ENCODE assay signal across 30 mouse cellular contexts in genomic region chr8:98065387-98065786, GRCm38 (mm10).
DNase-seq lines count a peak whose midpoint lies in the region; ATAC-seq and TF ChIP-seq lines count a peak whose summit lies in the region.
"Had no signal": no experiment of that assay in that cellular context is flagged by ENCODE, and none has a peak within 500 bp of the region (broad histone marks: within the 10 kb centered on the region; RNA-seq: fewer than 3 reads in every experiment).

No protein-coding gene starts in this region.

- no peak for TF ChIP-seq CTCF in G1E (IDR thresholded peaks at IDR 0.05; ENCODE audit: low read depth, low read length)
- TF ChIP-seq CTCF in liver, postnatal 0 days (IDR thresholded peaks at IDR 0.05; ENCODE audit: low read depth), result no peak

- no peaks in the 10 kb centered on the region for H3K27me3 ChIP-seq in G1E (ENCODE audit: insufficient read depth, low read length)
- no peaks in the 10 kb centered on the region for H3K27me3 ChIP-seq in liver, embryonic 12.5 days (replicated peaks)
- no peaks in the 10 kb centered on the region for H3K27me3 ChIP-seq in liver, postnatal 0 days (ENCODE audit: insufficient read depth, low read length)
- H3K27me3 ChIP-seq in midbrain, embryonic 14.5 days (ENCODE audit: control insufficient read depth, insufficient read depth, low read length), result no peaks in the 10 kb centered on the region
- H3K27me3 ChIP-seq: embryonic facial prominence, embryonic 13.5 days; heart, embryonic 13.5 days; limb, embryonic 13.5 days had no signal

- H3K27ac ChIP-seq in liver, embryonic 12.5 days, result no peak overlapping the region
- H3K27ac ChIP-seq in liver, postnatal 0 days (ENCODE audit: low read depth), result no peak overlapping the region
- H3K27ac ChIP-seq in midbrain, embryonic 14.5 days (replicated peaks; ENCODE audit: low read depth, low read length), result no peak overlapping the region
- H3K27ac ChIP-seq: embryonic facial prominence, embryonic 13.5 days; forebrain, embryonic 10.5 days; heart, adult 2 months; heart, embryonic 13.5 days; hindbrain, embryonic 14.5 days; limb, embryonic 13.5 days; macrophage; midbrain, embryonic 10.5 days had no signal

- H3K4me1 ChIP-seq in G1E (ENCODE audit: insufficient read depth, low read depth, low read length), result peaks cover 48% of the 10 kb centered on the region
- H3K4me1 ChIP-seq in liver, embryonic 12.5 days, result peaks cover 9% of the 10 kb centered on the region; the same call in 1 of the 2 replicates
- H3K4me1 ChIP-seq in liver, postnatal 0 days (ENCODE audit: insufficient read depth), result no peaks in the 10 kb centered on the region
- no peaks in the 10 kb centered on the region for H3K4me1 ChIP-seq in midbrain, embryonic 14.5 days (ENCODE audit: control insufficient read depth, insufficient read depth, low read length)
- H3K4me1 ChIP-seq: embryonic facial prominence, embryonic 13.5 days; forebrain, embryonic 10.5 days; heart, embryonic 13.5 days; limb, embryonic 13.5 days; midbrain, embryonic 10.5 days had no signal

- 15% methylated on average over 2 of the region's 2 CpGs for WGBS in liver, embryonic 12.5 days (ENCODE audit: insufficient replicate concordance)
- WGBS in liver, postnatal 0 days (ENCODE audit: insufficient replicate concordance), result 41% methylated on average over 2 of the region's 2 CpGs
- WGBS in midbrain, embryonic 14.5 days, result 87% methylated on average over 2 of the region's 2 CpGs

- H3K9me3 ChIP-seq in G1E (replicated peaks), result no peaks in the 10 kb centered on the region
- H3K9me3 ChIP-seq in liver, embryonic 12.5 days (replicated peaks), result no peaks in the 10 kb centered on the region
- no peaks in the 10 kb centered on the region for H3K9me3 ChIP-seq in liver, postnatal 0 days (ENCODE audit: low read length)
- no peaks in the 10 kb centered on the region for H3K9me3 ChIP-seq in midbrain, embryonic 14.5 days (ENCODE audit: control insufficient read depth, low read length)
- H3K9me3 ChIP-seq: embryonic facial prominence, embryonic 13.5 days; forebrain, embryonic 10.5 days; heart, embryonic 13.5 days; limb, embryonic 13.5 days; midbrain, embryonic 10.5 days had no signal

- H3K9ac ChIP-seq in liver, embryonic 12.5 days, result no peak overlapping the region
- no peak overlapping the region for H3K9ac ChIP-seq in liver, postnatal 0 days (replicated peaks)
- no peak overlapping the region for H3K9ac ChIP-seq in midbrain, embryonic 14.5 days (replicated peaks; ENCODE audit: low read length)
- H3K9ac ChIP-seq: embryonic facial prominence, embryonic 13.5 days; heart, embryonic 13.5 days; hindbrain, embryonic 14.5 days; limb, embryonic 13.5 days had no signal

- no peak overlapping the region for H3K4me3 ChIP-seq in G1E (ENCODE audit: low read depth, low read length)
- no peak overlapping the region for H3K4me3 ChIP-seq in liver, embryonic 12.5 days
- no peak overlapping the region for H3K4me3 ChIP-seq in liver, postnatal 0 days (ENCODE audit: low read depth, low read length)
- no peak overlapping the region for H3K4me3 ChIP-seq in midbrain, embryonic 14.5 days (replicated peaks; ENCODE audit: low read depth, low read length)
- H3K4me3 ChIP-seq: embryonic facial prominence, embryonic 13.5 days; forebrain, embryonic 10.5 days; heart, adult 2 months; heart, embryonic 13.5 days; limb, embryonic 13.5 days; midbrain, embryonic 10.5 days had no signal

- peak; percentile 41 for DNase-seq in G1E (ENCODE audit: low spot score)
- DNase-seq in c-Kit-positive CD71-positive TER-119-negative erythroid progenitor cells, embryonic 14.5 days (ENCODE audit: low read depth), result peak; percentile 34
- no peak for DNase-seq in liver, postnatal 0 days
- no peak for DNase-seq in right cerebral cortex, adult 18-20 months
- no peak for DNase-seq in kidney, postnatal 14 days
- no peak for DNase-seq in ovary, postnatal 36 days (ENCODE audit: low spot score)
- DNase-seq in midbrain, embryonic 14.5 days, result no peak
- DNase-seq: adrenal gland, adult 8-10 months; cerebellum, adult 11-12 months; cerebellum, postnatal 36 days; heart, adult 2 months; heart, postnatal 10 days; kidney, adult 9 months; kidney, postnatal 10 days; lung, adult 2 months; lung, postnatal 10 days; thymus, adult 18-20 months; thymus, postnatal 25 days had no signal

- no peaks in the 10 kb centered on the region for H3K36me3 ChIP-seq in G1E (replicated peaks)
- no peaks in the 10 kb centered on the region for H3K36me3 ChIP-seq in liver, embryonic 12.5 days
- no peaks in the 10 kb centered on the region for H3K36me3 ChIP-seq in liver, postnatal 0 days (replicated peaks; ENCODE audit: insufficient read depth, low read length)
- no peaks in the 10 kb centered on the region for H3K36me3 ChIP-seq in midbrain, embryonic 14.5 days (ENCODE audit: control insufficient read depth, insufficient read depth, low read length)
- H3K36me3 ChIP-seq: embryonic facial prominence, embryonic 13.5 days; forebrain, embryonic 10.5 days; heart, embryonic 13.5 days; limb, embryonic 13.5 days; midbrain, embryonic 10.5 days had no signal

- ATAC-seq in G1E (ENCODE audit: extremely low read depth, insufficient number of reproducible peaks, low FRiP score, poor library complexity, severe bottlenecking), result peak; percentile 94
- ATAC-seq in liver, embryonic 12.5 days, result peak; percentile 94
- ATAC-seq in liver, postnatal 0 days, result peak; percentile 73
- no peak for ATAC-seq in midbrain, embryonic 14.5 days (ENCODE audit: low FRiP score, low TSS enrichment)
- ATAC-seq: CD4-positive, CD25-positive, alpha-beta regulatory T cell, adult 4 months; forebrain, embryonic 16.5 days; intestine, postnatal 0 days; midbrain, embryonic 16.5 days had no signal

- TF ChIP-seq EP300 in liver, postnatal 0 days (IDR thresholded peaks at IDR 0.05; ENCODE audit: low read depth), result peak; percentile 73

- no peak overlapping the region for H3K4me2 ChIP-seq in liver, embryonic 12.5 days
- no peak overlapping the region for H3K4me2 ChIP-seq in liver, postnatal 0 days (ENCODE audit: low read depth, low read length)
- H3K4me2 ChIP-seq in midbrain, embryonic 14.5 days (ENCODE audit: low read length), result no peak overlapping the region
- H3K4me2 ChIP-seq: embryonic facial prominence, embryonic 13.5 days; heart, embryonic 13.5 days; hindbrain, embryonic 14.5 days; limb, embryonic 13.5 days had no signal

Comparison
In these comparisons a context has a peak if more than half of its experiments do, and no peak if none do; other contexts are left out.
1. DNase-seq: peak in G1E (single experiment) and c-Kit-positive CD71-positive TER-119-negative erythroid progenitor cells, embryonic 14.5 days (single experiment); none in liver, postnatal 0 days (single experiment), right cerebral cortex, adult 18-20 months (single experiment), kidney, postnatal 14 days (single experiment), ovary, postnatal 36 days (single experiment) and midbrain, embryonic 14.5 days (single experiment).